Mouse (Mus musculus): ENCODE results near the gene 4930518I15Rik. TPM values are rescaled to one million over a fixed set of nuclear protein-coding genes. Genes with fewer than 3 reads are reported as not detected.
"Not testable (repeated sequence)": the region's sequence is repeated elsewhere in the genome, so short reads cannot be mapped to it uniquely, and the experiment has no call there.

The 4930518I15Rik gene
- total and polyA plus RNA-seq, 3 experiments, result 0.51 to 0.81 (median 0.72) TPM

DNA sequence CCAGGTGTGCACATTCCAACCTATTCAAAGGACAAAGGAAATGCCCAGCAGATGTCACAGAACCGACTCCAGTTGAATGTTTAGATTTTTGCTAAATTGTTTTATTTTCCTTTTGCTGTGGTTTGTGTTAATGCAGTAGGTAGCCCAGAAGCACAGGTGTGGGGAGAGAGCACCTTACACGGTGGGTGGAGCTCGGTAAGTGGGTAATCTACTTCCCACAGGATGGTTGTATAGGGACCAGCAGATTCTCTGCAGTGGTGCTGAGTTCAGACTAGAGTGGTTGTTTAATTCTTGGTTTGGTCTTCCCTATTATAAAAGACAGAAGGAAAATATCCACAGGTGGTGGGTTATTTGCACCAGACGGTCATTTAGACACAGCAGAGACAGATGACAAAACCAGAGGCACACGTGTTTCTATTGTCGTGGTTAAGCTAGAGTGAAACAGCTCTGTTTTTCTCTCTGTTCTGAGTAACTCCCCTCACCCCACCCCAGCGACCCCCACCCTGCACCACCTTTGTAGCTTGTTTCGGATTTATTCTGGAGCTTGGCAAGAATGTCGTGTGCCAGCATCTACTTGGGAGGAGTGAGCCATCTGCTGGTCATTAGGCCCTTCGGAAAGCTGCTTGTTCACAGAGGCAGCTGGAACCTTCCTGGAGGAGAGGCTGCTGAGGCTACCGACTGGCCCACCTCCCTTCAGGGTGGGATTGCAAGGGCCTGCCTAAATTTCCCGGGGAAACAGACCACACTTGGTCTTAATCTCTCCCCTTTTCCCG, 3.6 kb downstream of the 4930518I15Rik start:
- in situ Hi-C loops (cut with MboI; ENCODE audit: low pct_ligation_motif_present, low pct_unique_long_range_greater_than_20kb, low sequenced_read_pairs); H3K27me3 ChIP-seq (replicated peaks); H3K9me3 ChIP-seq (replicated peaks; ENCODE audit: low read length); H3K4me2 ChIP-seq (ENCODE audit: insufficient read depth, low read depth, poor library complexity, severe bottlenecking); DNase-seq (ENCODE audit: extremely low read depth); H3K9ac ChIP-seq (ENCODE audit: insufficient read depth, low read depth); H3K4me3 ChIP-seq (replicated peaks in 1 of 3; ENCODE audit: low read depth in 2 of 3, low read length in 2 of 3, poor library complexity in 1 of 3); H3K27ac ChIP-seq (ENCODE audit: insufficient read depth, low read depth); H3K79me2 ChIP-seq (replicated peaks; ENCODE audit: control insufficient read depth, extremely low read depth, insufficient read depth, poor library complexity, severe bottlenecking); dilution Hi-C loops (cut with MboI; ENCODE audit: extremely low pct_ligation_motif_present, extremely low pct_unique_long_range_greater_than_20kb, low sequenced_read_pairs): not testable (repeated sequence)
- peak in 1 of 2 experiments; percentile 40; a peak in 2 of 4 replicates for TF ChIP-seq CTCF (conservative IDR thresholded peaks at IDR 0.05 in 1 of 2, IDR thresholded peaks at IDR 0.05 in 1 of 2; ENCODE audit: low read depth in 2 of 2, low read length in 2 of 2)
- TF ChIP-seq RAD21 (IDR thresholded peaks at IDR 0.05; ENCODE audit: low read depth, low read length), result peak; percentile 13
- TF ChIP-seq SMC3 (IDR thresholded peaks at IDR 0.05; ENCODE audit: low read depth, low read length), result peak; percentile 21
- Histone ChIP-seq H3K36me3 (replicated peaks in 1 of 2; ENCODE audit: control insufficient read depth in 1 of 2, insufficient read depth in 1 of 2, low read length in 1 of 2) (peaks cover 21 to 61% of the 10 kb centered on the region in 2 experiments), H3K4me1 (ENCODE audit: control insufficient read depth in 1 of 2, insufficient read depth in 2 of 2) (peaks cover 6 to 25% of the 10 kb centered on the region in 2 experiments)

DNA sequence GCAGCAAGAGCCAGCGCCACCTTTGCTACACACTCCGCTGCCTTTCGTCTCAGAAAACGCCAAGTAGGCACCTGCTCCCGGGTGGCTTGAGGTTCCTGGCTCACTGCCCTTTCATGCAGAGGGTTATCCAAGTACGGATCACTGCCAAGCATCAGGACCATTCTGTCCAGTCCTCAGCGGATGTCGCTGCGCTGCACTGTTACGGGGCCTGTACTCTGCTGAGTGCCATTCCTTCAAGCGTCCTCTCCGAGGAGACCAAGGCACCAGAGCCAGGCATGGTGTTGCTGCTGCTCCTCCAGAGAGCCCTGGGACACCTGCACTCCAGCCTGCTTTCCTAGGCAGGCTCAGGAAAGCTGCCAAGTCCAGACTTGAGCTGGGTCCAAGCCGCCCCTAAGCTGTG, 4.2 kb downstream of the 4930518I15Rik start:
- H3K27ac ChIP-seq (ENCODE audit: insufficient read depth, low read depth); DNase-seq (ENCODE audit: extremely low read depth); in situ Hi-C loops (cut with MboI; ENCODE audit: low pct_ligation_motif_present, low pct_unique_long_range_greater_than_20kb, low sequenced_read_pairs); H3K9ac ChIP-seq (ENCODE audit: insufficient read depth, low read depth); H3K4me3 ChIP-seq (replicated peaks in 1 of 3; ENCODE audit: low read depth in 2 of 3, low read length in 2 of 3, poor library complexity in 1 of 3); H3K4me2 ChIP-seq (ENCODE audit: insufficient read depth, low read depth, poor library complexity, severe bottlenecking); dilution Hi-C loops (cut with MboI; ENCODE audit: extremely low pct_ligation_motif_present, extremely low pct_unique_long_range_greater_than_20kb, low sequenced_read_pairs); H3K79me2 ChIP-seq (replicated peaks; ENCODE audit: control insufficient read depth, extremely low read depth, insufficient read depth, poor library complexity, severe bottlenecking); H3K27me3 ChIP-seq (replicated peaks); H3K9me3 ChIP-seq (replicated peaks; ENCODE audit: low read length): not testable (repeated sequence)
- Histone ChIP-seq H3K4me1 (ENCODE audit: control insufficient read depth in 1 of 2, insufficient read depth in 2 of 2) (peaks cover 6 to 21% of the 10 kb centered on the region in 2 experiments), H3K36me3 (replicated peaks in 1 of 2; ENCODE audit: control insufficient read depth in 1 of 2, insufficient read depth in 1 of 2, low read length in 1 of 2) (peaks cover 21 to 63% of the 10 kb centered on the region in 2 experiments)

DNA sequence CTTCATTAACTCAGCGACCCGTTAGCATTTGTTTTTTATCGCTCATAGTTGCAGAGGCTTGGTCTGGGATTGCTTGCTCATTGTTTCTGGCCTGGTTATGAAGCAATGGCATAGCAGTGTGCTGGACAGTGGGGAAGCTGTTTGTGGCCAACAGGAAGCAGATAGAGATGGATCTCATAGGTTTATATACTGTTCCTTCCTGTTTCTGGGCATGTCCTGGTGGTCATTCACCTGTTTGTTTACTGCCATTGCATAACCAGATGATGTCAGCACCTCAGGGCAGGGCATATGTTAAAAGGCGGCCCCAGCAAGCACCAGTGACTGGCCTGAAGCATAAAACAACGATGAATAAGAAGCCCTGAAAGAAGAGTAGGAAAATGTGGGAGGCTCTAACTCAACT, 7.2 kb downstream of the 4930518I15Rik start:
- H3K4me2 ChIP-seq (ENCODE audit: insufficient read depth, low read depth, poor library complexity, severe bottlenecking), result no peak overlapping the region
- no peaks in the 10 kb centered on the region for H3K79me2 ChIP-seq (replicated peaks; ENCODE audit: control insufficient read depth, extremely low read depth, insufficient read depth, poor library complexity, severe bottlenecking)
- H3K27me3 ChIP-seq (replicated peaks), result no peaks in the 10 kb centered on the region
- no peaks in the 10 kb centered on the region for H3K9me3 ChIP-seq (replicated peaks; ENCODE audit: low read length)
- H3K9ac ChIP-seq (ENCODE audit: insufficient read depth, low read depth), result no peak overlapping the region
- no peak overlapping the region for H3K27ac ChIP-seq (ENCODE audit: insufficient read depth, low read depth)
- DNase-seq (ENCODE audit: extremely low read depth), result no peak
- peaks cover 22 to 75% of the 10 kb centered on the region in 2 experiments for H3K36me3 ChIP-seq (replicated peaks in 1 of 2; ENCODE audit: control insufficient read depth in 1 of 2, insufficient read depth in 1 of 2, low read length in 1 of 2)
- no peak for TF ChIP-seq ZNF384 (IDR thresholded peaks at IDR 0.05; ENCODE audit: low read depth, low read length)
- no peak for TF ChIP-seq IRF4 (IDR thresholded peaks at IDR 0.05; ENCODE audit: low read depth, low read length)
- no peak for TF ChIP-seq EP300 (IDR thresholded peaks at IDR 0.05; ENCODE audit: low read length)
- no peak for TF ChIP-seq HCFC1 (IDR thresholded peaks at IDR 0.05; ENCODE audit: low read depth, low read length)
- TF ChIP-seq MAZ (IDR thresholded peaks at IDR 0.05; ENCODE audit: low read depth, low read length), result no peak
- TF ChIP-seq MXI1 (IDR thresholded peaks at IDR 0.05; ENCODE audit: low read depth, low read length), result no peak
- TF ChIP-seq PAX5 (IDR thresholded peaks at IDR 0.05; ENCODE audit: low read length), result no peak
- no peak for TF ChIP-seq MYC (IDR thresholded peaks at IDR 0.05; ENCODE audit: low read depth, low read length)
- H3K4me3 ChIP-seq (replicated peaks in 1 of 3; ENCODE audit: low read depth in 2 of 3, low read length in 2 of 3, poor library complexity in 1 of 3), result no peak overlapping the region
- in situ Hi-C loops (cut with MboI; ENCODE audit: low pct_ligation_motif_present, low pct_unique_long_range_greater_than_20kb, low sequenced_read_pairs) (no loop called here), dilution Hi-C loops (cut with MboI; ENCODE audit: extremely low pct_ligation_motif_present, extremely low pct_unique_long_range_greater_than_20kb, low sequenced_read_pairs) (no loop called here)
- no peaks in the 10 kb centered on the region for H3K4me1 ChIP-seq (ENCODE audit: control insufficient read depth in 1 of 2, insufficient read depth in 2 of 2)

All from CH12.LX (cell line).